Mouse (Mus musculus) layer of hippocampus, postnatal 10 days (tissue): ENCODE measurements around the gene Rbpjl. TPM values are rescaled to one million over a fixed set of nuclear protein-coding genes. Genes with fewer than 3 reads are reported as not detected.

ENCODE experiments used
- DNase-seq, 2 experiments: peaks; one replicate each; pipeline ENCODE4 v3.0.0; 2021; ENCODE audit warnings: low spot score in 2 of 2
- total RNA-seq, 2 experiments: library from RNA; stranded (reverse); gene quantifications; 2 replicates each; pipeline ENCODE4 v1.2.3; 2021

The Rbpjl gene
- total RNA-seq, 2 experiments from 2014 or later: 0.38 to 0.48 TPM

GRCm38 (mm10) chr2:164443460-164444000 is 40.6 kb downstream of the Rbpjl start, which contains the start of gene Sdc4:
Sdc4 (minus strand) TSS chr2:164443887.
- no peak for DNase-seq

- no peak for DNase-seq
Observed at GRCm38 (mm10) chr2:164444701-164445100, 41.8 kb downstream of the Rbpjl start.

GRCm38 (mm10) chr2:164445399-164446085 is 42.6 kb downstream of the Rbpjl start:
- no peak for DNase-seq

DNA sequence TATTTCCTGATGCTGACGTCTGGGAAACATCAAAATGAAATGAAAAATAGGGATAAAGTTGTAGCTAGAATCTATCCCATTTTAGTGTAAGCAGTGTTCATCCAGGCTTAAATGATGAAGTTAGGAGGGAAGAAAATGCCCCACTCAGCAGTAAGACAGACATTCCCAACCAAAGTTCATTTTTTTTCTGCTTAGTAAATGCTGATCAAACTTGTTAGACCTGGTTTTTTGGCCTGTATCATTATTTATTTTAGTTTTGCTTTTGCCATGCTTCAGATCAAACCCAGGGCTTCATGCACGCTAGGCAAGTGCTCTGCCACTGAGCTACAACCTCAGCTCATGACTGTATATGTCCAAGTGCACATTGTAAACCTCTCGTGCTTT is 43.1 kb downstream of the Rbpjl start:
- DNase-seq: no peak

GRCm38 (mm10) chr2:164448140-164448539 is 45.2 kb downstream of the Rbpjl start:
- DNase-seq: no peak

GRCm38 (mm10) chr2:164448921-164449320 is 46.0 kb downstream of the Rbpjl start:
- no peak for DNase-seq

GRCm38 (mm10) chr2:164449341-164450042 is 46.6 kb downstream of the Rbpjl start:
- DNase-seq: no peak

GRCm38 (mm10) chr2:164452000-164452676 is 49.2 kb downstream of the Rbpjl start:
- DNase-seq: no peak

DNA sequence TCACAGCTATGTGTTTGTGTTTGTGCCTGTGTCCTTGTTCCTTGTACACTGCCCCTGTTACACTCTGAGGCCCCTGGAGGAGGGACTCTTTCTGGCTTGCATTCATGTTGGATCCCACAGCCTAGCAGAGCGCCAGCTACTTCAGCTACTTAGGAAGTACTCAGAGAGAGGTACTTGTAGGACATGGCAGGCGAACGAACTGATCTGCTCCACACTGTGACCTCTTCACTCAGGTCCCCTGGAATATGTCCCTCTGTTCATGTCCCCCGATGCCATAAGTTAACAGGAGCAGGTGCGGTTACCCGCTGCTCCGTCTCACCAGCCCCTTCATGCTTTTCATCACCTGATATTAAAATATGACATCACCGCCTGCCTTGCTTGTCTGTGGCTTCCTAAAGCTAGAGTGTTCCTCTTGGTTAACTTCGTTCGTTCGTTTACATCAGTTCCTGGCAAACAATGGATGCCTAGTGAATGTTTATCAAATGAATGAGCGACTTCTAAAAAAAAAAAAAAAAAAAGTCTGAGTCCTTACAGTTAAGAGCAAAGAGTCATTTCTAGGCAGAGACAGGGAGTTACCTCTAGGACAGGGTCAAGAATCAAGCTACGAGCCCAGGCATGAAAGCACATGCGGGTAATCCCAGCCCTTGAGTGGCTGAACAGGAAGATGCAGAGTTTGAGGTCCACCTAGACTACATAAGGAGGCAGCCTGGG is 50.3 kb downstream of the Rbpjl start:
- no peak for DNase-seq

DNA sequence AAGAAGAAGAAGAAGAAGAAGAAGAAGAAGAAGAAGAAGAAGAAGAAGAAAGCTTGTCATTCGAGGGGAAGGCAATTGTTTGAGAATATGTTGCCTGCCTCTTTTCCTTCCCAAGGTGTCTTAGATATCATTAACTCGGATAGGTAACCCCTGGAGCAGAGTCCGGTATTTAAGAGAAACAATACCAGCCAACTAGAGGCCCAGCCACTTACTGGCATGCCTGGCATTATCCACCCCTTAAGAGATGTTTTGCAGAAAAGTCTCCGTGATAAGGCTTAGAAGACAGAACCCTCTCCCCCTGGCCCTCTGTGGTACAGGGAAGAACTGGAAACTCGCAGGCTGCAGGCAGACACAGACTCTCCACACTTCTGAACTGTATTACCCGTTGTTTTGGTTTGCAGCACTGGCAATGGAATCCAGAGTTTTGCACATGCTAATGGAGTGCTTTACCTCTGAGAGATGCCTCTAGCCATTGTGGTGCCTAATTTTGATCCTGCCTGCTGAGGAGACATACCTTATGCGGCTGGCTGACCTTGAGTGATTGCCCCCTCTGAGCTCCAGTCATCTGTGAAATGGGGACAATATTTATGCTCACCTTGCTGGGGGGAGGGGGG is 51.1 kb downstream of the Rbpjl start:
- no peak for DNase-seq

DNA sequence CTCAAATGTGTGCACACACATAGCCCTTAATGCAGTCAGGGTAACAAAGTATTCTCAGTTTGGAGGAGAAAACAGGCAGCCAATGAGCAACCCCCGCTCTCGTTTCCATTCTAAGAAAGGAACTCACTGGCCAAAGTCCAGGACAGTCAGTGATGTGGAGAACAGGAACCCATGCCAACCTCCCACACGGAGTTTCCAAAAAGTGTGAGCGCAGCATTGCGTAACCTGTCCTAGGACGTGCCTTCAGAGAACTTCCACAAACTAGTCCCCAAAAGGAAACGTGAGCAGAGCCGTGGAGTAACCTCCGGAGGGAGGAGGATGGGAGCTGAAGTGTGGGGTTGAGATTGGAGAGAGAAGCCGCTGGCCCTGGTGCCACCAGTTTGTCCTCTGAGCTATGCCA is 51.9 kb downstream of the Rbpjl start:
- DNase-seq: peak in 1 of 2 experiments; percentile 40

- no peak for DNase-seq
Observed at GRCm38 (mm10) chr2:164455421-164456190, 52.7 kb downstream of the Rbpjl start.

- DNase-seq: no peak
Observed at GRCm38 (mm10) chr2:164456413-164456812, 53.5 kb downstream of the Rbpjl start.

DNA sequence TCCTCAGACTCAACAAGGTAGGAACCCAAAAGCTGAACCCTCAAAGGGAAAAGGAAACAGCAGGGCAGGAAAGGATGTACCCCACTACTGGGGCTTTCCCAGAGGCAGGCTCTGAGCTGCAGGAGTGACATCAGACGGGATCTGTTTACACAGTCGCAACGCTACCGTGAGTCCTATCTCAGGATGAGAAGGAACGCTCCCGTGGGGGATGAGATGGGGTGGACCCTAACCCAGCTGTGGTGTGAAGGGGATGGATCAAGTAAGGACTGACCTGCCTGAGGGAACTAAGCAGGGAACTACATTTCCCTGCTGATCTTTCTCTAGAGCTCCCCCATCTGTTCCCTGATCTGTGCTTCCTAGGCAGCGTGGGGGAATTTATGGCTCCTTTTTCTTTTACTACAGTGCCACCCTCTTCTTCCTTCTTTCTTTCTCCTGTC is 53.9 kb downstream of the Rbpjl start, which contains the start of gene Sys1:
Sys1 (plus strand) TSS at position 101 of the 437 bp plus-strand sequence.
- DNase-seq: peak; percentile 41 to 44

GRCm38 (mm10) chr2:164457942-164458341 is 55.0 kb downstream of the Rbpjl start:
- DNase-seq: no peak

- no peak for DNase-seq
Observed at GRCm38 (mm10) chr2:164458535-164458934, 55.6 kb downstream of the Rbpjl start.

DNA sequence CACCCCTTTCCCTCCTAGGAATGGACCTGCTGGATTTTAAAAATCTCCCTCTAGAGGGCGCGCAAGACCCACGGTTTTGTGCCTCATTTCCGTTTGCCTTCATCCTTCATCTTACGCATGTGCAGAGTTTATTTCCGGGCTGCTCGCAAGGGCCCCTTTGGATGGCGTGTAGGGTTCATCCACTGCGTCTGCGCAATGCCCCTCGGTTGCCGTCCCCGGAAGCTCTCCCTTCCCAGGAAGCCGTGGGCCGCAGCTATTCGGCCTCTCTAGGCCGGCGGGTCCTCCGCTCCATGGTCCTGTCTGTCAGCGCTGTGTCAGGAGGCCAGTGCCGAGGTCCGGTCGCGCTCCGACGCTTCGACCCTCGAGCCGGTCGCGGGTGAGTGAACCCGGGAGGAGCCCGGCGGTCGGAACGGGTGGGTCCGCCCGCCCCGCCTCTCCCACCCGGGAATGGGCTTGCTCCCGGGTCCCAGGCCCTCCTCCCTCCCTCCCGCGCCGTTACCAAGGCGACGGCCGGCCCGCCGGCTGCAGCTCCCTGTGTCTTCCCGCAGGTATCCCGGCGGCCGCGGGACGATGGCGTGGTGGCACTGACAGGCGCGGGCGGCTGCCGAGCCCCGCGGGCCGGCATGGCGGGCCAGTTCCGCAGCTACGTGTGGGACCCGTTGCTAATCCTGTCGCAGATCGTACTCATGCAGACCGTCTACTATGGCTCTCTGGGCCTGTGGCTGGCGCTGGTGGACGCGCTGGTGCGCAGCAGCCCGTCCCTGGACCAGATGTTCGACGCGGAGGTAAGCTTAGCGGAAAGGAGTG is 58.0 kb downstream of the Rbpjl start, which contains the start of gene Gm20458:
Gm20458 (plus strand) TSS at position 223 of the 807 bp plus-strand sequence.
- DNase-seq: peak; percentile 93 to 96
